In the genomic region with DNA sequence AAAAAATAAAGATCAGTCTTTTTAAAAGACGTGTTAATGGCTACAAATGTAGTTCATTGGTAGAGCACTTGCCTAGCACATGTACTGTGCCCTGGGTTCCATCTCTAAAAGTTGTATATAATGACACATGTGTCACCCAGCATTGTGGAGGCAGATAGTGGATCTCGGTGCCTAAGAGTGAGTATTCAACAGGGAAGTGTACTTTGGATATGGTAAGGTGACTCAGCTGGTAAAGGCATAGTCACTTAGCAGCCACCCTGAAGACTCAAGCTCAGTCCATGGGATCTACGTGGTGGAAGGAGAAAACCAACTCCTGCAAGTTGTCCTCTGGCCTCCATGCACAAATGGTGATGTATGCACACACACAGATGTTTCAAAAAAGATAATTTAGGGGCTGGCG, we compare ENCODE assay signal across 27 mouse cellular contexts. TPM values are rescaled to one million over a fixed set of nuclear protein-coding genes. Genes with fewer than 3 reads are reported as not detected.
DNase-seq lines count a peak whose midpoint lies in the region; ATAC-seq and TF ChIP-seq lines count a peak whose summit lies in the region.
"Had no signal": no experiment of that assay in that cellular context is flagged by ENCODE, and none has a peak within 500 bp of the region (broad histone marks: within the 10 kb centered on the region; RNA-seq: fewer than 3 reads in every experiment).

No protein-coding gene starts in this region.

- DNase-seq in liver, embryonic 11.5 days (ENCODE audit: low spot score): no peak
- no peak for DNase-seq in liver
- DNase-seq in midbrain, embryonic 11.5 days (ENCODE audit: low spot score, missing footprints): peak; percentile 10
- DNase-seq in midbrain, embryonic 14.5 days: no peak
- no peak for DNase-seq in liver, embryonic 13.5 days
- no peak for DNase-seq in stomach, postnatal 0 days (ENCODE audit: low spot score)
- DNase-seq in layer of hippocampus, postnatal 10 days (ENCODE audit: low spot score in 2 of 2): no peak
- no peak for DNase-seq in adrenal gland, postnatal 10 days
- DNase-seq: adrenal gland, adult 2 months; adrenal gland, postnatal 14 days; adrenal gland, postnatal 36 days; cerebellum, adult 11-12 months; cerebellum, adult 2 months; cerebellum, adult 9-10 months; cerebellum, postnatal 10 days; cerebellum, postnatal 25 days; forebrain, postnatal 0 days had no signal

- H3K27me3 ChIP-seq in liver, embryonic 11.5 days (replicated peaks; ENCODE audit: control insufficient read depth, insufficient read depth, low read length): no peaks in the 10 kb centered on the region
- no peaks in the 10 kb centered on the region for H3K27me3 ChIP-seq in midbrain, embryonic 11.5 days (ENCODE audit: control insufficient read depth, insufficient read depth, low read length)
- no peaks in the 10 kb centered on the region for H3K27me3 ChIP-seq in midbrain, embryonic 14.5 days (ENCODE audit: control insufficient read depth, insufficient read depth, low read length)
- no peaks in the 10 kb centered on the region for H3K27me3 ChIP-seq in liver, embryonic 13.5 days
- no peaks in the 10 kb centered on the region for H3K27me3 ChIP-seq in stomach, postnatal 0 days (ENCODE audit: control insufficient read depth, insufficient read depth, low read length)
- H3K27me3 ChIP-seq: CH12.LX; embryonic facial prominence, embryonic 12.5 days; forebrain, embryonic 13.5 days; forebrain, embryonic 15.5 days had no signal

- no peak overlapping the region for H3K4me2 ChIP-seq in liver, embryonic 11.5 days
- no peak overlapping the region for H3K4me2 ChIP-seq in midbrain, embryonic 11.5 days
- no peak overlapping the region for H3K4me2 ChIP-seq in midbrain, embryonic 14.5 days (ENCODE audit: low read length)
- H3K4me2 ChIP-seq in liver, embryonic 13.5 days: no peak overlapping the region
- H3K4me2 ChIP-seq in stomach, postnatal 0 days (replicated peaks; ENCODE audit: low read depth): no peak overlapping the region
- H3K4me2 ChIP-seq: embryonic facial prominence, embryonic 12.5 days; forebrain, embryonic 13.5 days; forebrain, embryonic 15.5 days had no signal

- no peak overlapping the region for H3K9ac ChIP-seq in liver, embryonic 11.5 days (ENCODE audit: low read depth, low read length)
- H3K9ac ChIP-seq in midbrain, embryonic 11.5 days (ENCODE audit: low read length): no peak overlapping the region
- no peak overlapping the region for H3K9ac ChIP-seq in midbrain, embryonic 14.5 days (replicated peaks; ENCODE audit: low read length)
- H3K9ac ChIP-seq in liver, embryonic 13.5 days: no peak overlapping the region
- no peak overlapping the region for H3K9ac ChIP-seq in stomach, postnatal 0 days (ENCODE audit: low read length)
- H3K9ac ChIP-seq: embryonic facial prominence, embryonic 12.5 days; forebrain, embryonic 13.5 days; forebrain, embryonic 15.5 days; forebrain, postnatal 0 days had no signal

- no peak for TF ChIP-seq EP300 in stomach, postnatal 0 days (optimal IDR thresholded peaks at IDR 0.05)

- 82% methylated on average over 4 of the region's 4 CpGs for WGBS in liver, embryonic 11.5 days
- 96% methylated on average over 4 of the region's 4 CpGs for WGBS in midbrain, embryonic 11.5 days
- 95% methylated on average over 4 of the region's 4 CpGs for WGBS in midbrain, embryonic 14.5 days
- 57% methylated on average over 4 of the region's 4 CpGs for WGBS in liver, embryonic 13.5 days (ENCODE audit: insufficient replicate concordance)
- WGBS in stomach, postnatal 0 days: 84% methylated on average over 4 of the region's 4 CpGs

- TF ChIP-seq CTCF in stomach, postnatal 0 days (IDR thresholded peaks at IDR 0.05; ENCODE audit: low read depth): no peak

- no peaks in the 10 kb centered on the region for H3K4me1 ChIP-seq in liver, embryonic 11.5 days (replicated peaks; ENCODE audit: control insufficient read depth, insufficient read depth, low read length)
- H3K4me1 ChIP-seq in midbrain, embryonic 11.5 days (ENCODE audit: control insufficient read depth, insufficient read depth, low read length): no peaks in the 10 kb centered on the region
- H3K4me1 ChIP-seq in midbrain, embryonic 14.5 days (ENCODE audit: control insufficient read depth, insufficient read depth, low read length): no peaks in the 10 kb centered on the region
- peaks cover 14% of the 10 kb centered on the region; the same call in 1 of the 2 replicates for H3K4me1 ChIP-seq in liver, embryonic 13.5 days (replicated peaks)
- H3K4me1 ChIP-seq in stomach, postnatal 0 days (replicated peaks; ENCODE audit: control insufficient read depth, insufficient read depth): no peaks in the 10 kb centered on the region
- H3K4me1 ChIP-seq: embryonic facial prominence, embryonic 10.5 days; embryonic facial prominence, embryonic 12.5 days; forebrain, embryonic 15.5 days had no signal

- peak; percentile 53; the same call in 1 of the 2 replicates for ATAC-seq in liver, embryonic 11.5 days (replicated peaks; ENCODE audit: low FRiP score)
- no peak for ATAC-seq in midbrain, embryonic 11.5 days (ENCODE audit: low FRiP score)
- ATAC-seq in midbrain, embryonic 14.5 days (ENCODE audit: low FRiP score, low TSS enrichment): no peak
- ATAC-seq in liver, embryonic 13.5 days (ENCODE audit: low read depth): peak; percentile 48; the same call in 1 of the 2 replicates
- ATAC-seq in stomach, postnatal 0 days (ENCODE audit: low FRiP score, low TSS enrichment): peak; percentile 73
- ATAC-seq: forebrain, embryonic 13.5 days; forebrain, embryonic 15.5 days; forebrain, postnatal 0 days had no signal

- H3K9me3 ChIP-seq in liver, embryonic 11.5 days (ENCODE audit: control insufficient read depth, low read length): no peaks in the 10 kb centered on the region
- H3K9me3 ChIP-seq in midbrain, embryonic 11.5 days (ENCODE audit: control insufficient read depth, low read length): no peaks in the 10 kb centered on the region; the same call in 1 of the 2 replicates
- no peaks in the 10 kb centered on the region for H3K9me3 ChIP-seq in midbrain, embryonic 14.5 days (ENCODE audit: control insufficient read depth, low read length)
- no peaks in the 10 kb centered on the region for H3K9me3 ChIP-seq in liver, embryonic 13.5 days (replicated peaks)
- H3K9me3 ChIP-seq in stomach, postnatal 0 days (ENCODE audit: control insufficient read depth, low read length): no peaks in the 10 kb centered on the region
- H3K9me3 ChIP-seq: embryonic facial prominence, embryonic 12.5 days; forebrain, embryonic 13.5 days; forebrain, embryonic 15.5 days; G1E had no signal

- H3K4me3 ChIP-seq in liver, embryonic 11.5 days (ENCODE audit: low read depth, low read length): no peak overlapping the region
- H3K4me3 ChIP-seq in midbrain, embryonic 11.5 days (ENCODE audit: low read depth, low read length): no peak overlapping the region
- no peak overlapping the region for H3K4me3 ChIP-seq in midbrain, embryonic 14.5 days (replicated peaks; ENCODE audit: low read depth, low read length)
- no peak overlapping the region for H3K4me3 ChIP-seq in liver, embryonic 13.5 days (replicated peaks)
- no peak overlapping the region for H3K4me3 ChIP-seq in stomach, postnatal 0 days (ENCODE audit: low read depth, low read length)
- H3K4me3 ChIP-seq: embryonic facial prominence, embryonic 10.5 days; embryonic facial prominence, embryonic 12.5 days; forebrain, embryonic 13.5 days; forebrain, embryonic 15.5 days had no signal

- H3K27ac ChIP-seq in liver, embryonic 11.5 days (ENCODE audit: low read depth, low read length): no peak overlapping the region
- H3K27ac ChIP-seq in midbrain, embryonic 11.5 days (ENCODE audit: low read depth, low read length): no peak overlapping the region
- no peak overlapping the region for H3K27ac ChIP-seq in midbrain, embryonic 14.5 days (replicated peaks; ENCODE audit: low read depth, low read length)
- peak overlapping the region; percentile 50 for H3K27ac ChIP-seq in liver, embryonic 13.5 days
- H3K27ac ChIP-seq in stomach, postnatal 0 days (replicated peaks): no peak overlapping the region
- H3K27ac ChIP-seq: embryonic facial prominence, embryonic 10.5 days; embryonic facial prominence, embryonic 12.5 days; forebrain, embryonic 13.5 days; forebrain, embryonic 15.5 days had no signal

- peaks cover 41% of the 10 kb centered on the region for H3K36me3 ChIP-seq in liver, embryonic 11.5 days (ENCODE audit: control insufficient read depth, insufficient read depth, low read length)
- peaks cover 43% of the 10 kb centered on the region for H3K36me3 ChIP-seq in midbrain, embryonic 11.5 days (ENCODE audit: control insufficient read depth, insufficient read depth, low read length)
- peaks cover 60% of the 10 kb centered on the region for H3K36me3 ChIP-seq in midbrain, embryonic 14.5 days (ENCODE audit: control insufficient read depth, insufficient read depth, low read length)
- peaks cover 56% of the 10 kb centered on the region for H3K36me3 ChIP-seq in liver, embryonic 13.5 days
- H3K36me3 ChIP-seq in stomach, postnatal 0 days (ENCODE audit: control insufficient read depth, insufficient read depth, low read length): peaks cover 17% of the 10 kb centered on the region

RNA-seq across cellular contexts. Expression of gene Olfr1373, which starts 20.9 kb away (rescaled TPM):
- polyA plus RNA-seq in liver, embryonic 11.5 days (2014; fragmentation: Nextera tagmentation; extraction: Ambion mirVana): not detected in 2 replicates
- not detected in 2 replicates for polyA plus RNA-seq in midbrain, embryonic 11.5 days (2014; fragmentation: Nextera tagmentation; extraction: Ambion mirVana)
- not detected in 2 replicates for polyA plus RNA-seq in midbrain, embryonic 14.5 days (2014; fragmentation: Nextera tagmentation; extraction: Ambion mirVana)
- not detected in 2 replicates for polyA plus RNA-seq in liver, embryonic 13.5 days (2015; fragmentation: Nextera tagmentation; extraction: Ambion mirVana)
- polyA plus RNA-seq in stomach, postnatal 0 days (2015; fragmentation: Nextera tagmentation; extraction: Ambion mirVana): not detected in 2 replicates
- not detected for total RNA-seq in layer of hippocampus, postnatal 10 days (2021)
- total RNA-seq in adrenal gland, postnatal 10 days (2021): not detected
- total RNA-seq: adrenal gland, adult 2 months; adrenal gland, postnatal 14 days; adrenal gland, postnatal 36 days; CH12.LX; forebrain, postnatal 0 days; G1E had no signal
- polyA plus RNA-seq: adrenal gland, adult 2 months; C2C12; cerebellum, adult 2 months; cortical plate, adult 2 months; embryonic facial prominence, embryonic 10.5 days; embryonic facial prominence, embryonic 12.5 days; embryonic facial prominence, embryonic 14.5 days; forebrain, embryonic 11.5 days; forebrain, embryonic 13.5 days; forebrain, embryonic 15.5 days; forebrain, postnatal 0 days; G1E had no signal

RNA-seq across cellular contexts. Expression of gene Ppp2ca, which starts 26.0 kb away (rescaled TPM):
- polyA plus RNA-seq in liver, embryonic 11.5 days (2014; fragmentation: Nextera tagmentation; extraction: Ambion mirVana): 69.4 and 76.3 TPM in 2 replicates
- polyA plus RNA-seq in midbrain, embryonic 11.5 days (2014; fragmentation: Nextera tagmentation; extraction: Ambion mirVana): 133 and 138 TPM in 2 replicates
- 140 and 162 TPM in 2 replicates for polyA plus RNA-seq in midbrain, embryonic 14.5 days (2014; fragmentation: Nextera tagmentation; extraction: Ambion mirVana)
- polyA plus RNA-seq in liver, embryonic 13.5 days (2015; fragmentation: Nextera tagmentation; extraction: Ambion mirVana): 37.6 and 41.1 TPM in 2 replicates
- polyA plus RNA-seq in stomach, postnatal 0 days (2015; fragmentation: Nextera tagmentation; extraction: Ambion mirVana): 63.8 and 66.5 TPM in 2 replicates
- total RNA-seq in layer of hippocampus, postnatal 10 days (2021): 100 to 1,000 TPM; 139 to 140 TPM
- 10 to 100 TPM; 67.9 to 69.5 TPM for total RNA-seq in adrenal gland, postnatal 10 days (2021)

Comparison
In these comparisons a context has a peak if more than half of its experiments do, and no peak if none do; other contexts are left out.
1. ATAC-seq: peak in liver, embryonic 11.5 days (single experiment), liver, embryonic 13.5 days (single experiment) and stomach, postnatal 0 days (single experiment); none in midbrain, embryonic 11.5 days (single experiment) and midbrain, embryonic 14.5 days (single experiment).